Mouse (Mus musculus) forebrain, embryonic 10.5 days (tissue): ENCODE measurements around the gene Trip10. TPM values are rescaled to one million over a fixed set of nuclear protein-coding genes. Genes with fewer than 3 reads are reported as not detected.
A peak's percentile ranks its signal among the peaks of the same experiment; 100 is the strongest.
"Not testable (repeated sequence)": the region's sequence is repeated elsewhere in the genome, so short reads cannot be mapped to it uniquely, and the experiment has no call there.

Experiments used
- DNase-seq: peaks from one replicate; pipeline ENCODE4 v3.0.0-alpha.2; 2017; ENCODE audit warnings: low spot score; ENCODE audit errors: extremely low spot score
- H3K27ac ChIP-seq: fragments of 300-500 bp; sonication (generic); 2 replicates; pipeline ENCODE4 v1.5.1; 2016; ENCODE audit warnings: mild to moderate bottlenecking
- H3K27me3 ChIP-seq: fragments of 300-500 bp; sonication (generic); 2 replicates; pipeline ENCODE4 v1.6.1; 2016; ENCODE audit warnings: mild to moderate bottlenecking; ENCODE audit not compliant: poor library complexity, severe bottlenecking
- H3K36me3 ChIP-seq: fragments of 300-500 bp; sonication (generic); replicated peaks from 2 replicates; pipeline ENCODE4 v1.6.1; 2016; ENCODE audit warnings: mild to moderate bottlenecking, moderate library complexity
- H3K4me1 ChIP-seq: fragments of 300-500 bp; sonication (generic); 2 replicates; pipeline ENCODE4 v1.6.1; 2016
- H3K4me3 ChIP-seq: fragments of 300-500 bp; sonication (generic); 2 replicates; pipeline ENCODE4 v1.5.1; 2016; ENCODE audit warnings: mild to moderate bottlenecking, moderate library complexity
- H3K9me3 ChIP-seq: fragments of 300-500 bp; sonication (generic); 2 replicates; pipeline ENCODE4 v1.6.1; 2016; ENCODE audit warnings: mild to moderate bottlenecking, moderate library complexity
- WGBS: fragments of 180-500 bp; shearing (Covaris S2); methylation state at CpG from one replicate; pipeline ENCODE4 v1.1.7; 2016; 5-methylcytosine and 5-hydroxymethylcytosine counted together
- polyA plus RNA-seq: library from polyadenylated mRNA; unstranded; fragments of >200 nt; fragmentation: Nextera tagmentation; extraction: Ambion mirVana; gene quantifications from 2 replicates; pipeline ENCODE4 v1.2.1, GENCODE M21; 2016

Trip10 gene
- polyA plus RNA-seq, 1 experiment from 2014 or later: 43.8 TPM

DNA sequence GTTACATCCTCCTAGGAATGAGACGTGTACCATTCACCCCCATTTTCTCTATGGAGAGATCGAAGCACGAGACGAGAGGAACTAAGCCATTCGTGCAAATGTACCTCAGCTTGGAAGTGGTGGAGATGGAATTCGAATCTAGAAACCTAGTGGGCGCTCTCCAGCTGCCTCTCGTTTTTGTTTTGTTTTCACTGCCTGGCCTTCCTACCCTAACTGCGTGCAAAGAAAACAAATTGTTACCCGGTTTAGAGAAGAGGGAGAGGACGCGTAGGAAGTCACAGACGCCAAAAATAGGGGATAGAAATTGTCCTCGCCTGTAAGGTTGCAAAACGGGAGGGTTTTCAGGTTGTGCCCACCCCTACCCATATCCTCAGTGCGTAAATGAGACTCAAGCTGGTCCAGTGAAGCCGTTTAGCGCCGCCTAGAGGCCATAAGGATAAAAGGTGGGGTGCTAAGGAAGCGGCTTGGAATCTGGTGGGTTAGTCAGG lies 27.4 kb downstream of the Trip10 start:
- H3K27me3 ChIP-seq: peaks cover 65% of the 10 kb centered on the region
- no peaks in the 10 kb centered on the region for H3K36me3 ChIP-seq
- peak; percentile 76 for DNase-seq
- peak overlapping the region; percentile 66; the same call in 1 of the 2 replicates for H3K27ac ChIP-seq
- WGBS: under 1% methylated on average over 20 of the region's 20 CpGs
- H3K4me3 ChIP-seq: peak overlapping the region; percentile 54
- peaks cover 23% of the 10 kb centered on the region for H3K4me1 ChIP-seq
- H3K9me3 ChIP-seq: no peaks in the 10 kb centered on the region

DNA sequence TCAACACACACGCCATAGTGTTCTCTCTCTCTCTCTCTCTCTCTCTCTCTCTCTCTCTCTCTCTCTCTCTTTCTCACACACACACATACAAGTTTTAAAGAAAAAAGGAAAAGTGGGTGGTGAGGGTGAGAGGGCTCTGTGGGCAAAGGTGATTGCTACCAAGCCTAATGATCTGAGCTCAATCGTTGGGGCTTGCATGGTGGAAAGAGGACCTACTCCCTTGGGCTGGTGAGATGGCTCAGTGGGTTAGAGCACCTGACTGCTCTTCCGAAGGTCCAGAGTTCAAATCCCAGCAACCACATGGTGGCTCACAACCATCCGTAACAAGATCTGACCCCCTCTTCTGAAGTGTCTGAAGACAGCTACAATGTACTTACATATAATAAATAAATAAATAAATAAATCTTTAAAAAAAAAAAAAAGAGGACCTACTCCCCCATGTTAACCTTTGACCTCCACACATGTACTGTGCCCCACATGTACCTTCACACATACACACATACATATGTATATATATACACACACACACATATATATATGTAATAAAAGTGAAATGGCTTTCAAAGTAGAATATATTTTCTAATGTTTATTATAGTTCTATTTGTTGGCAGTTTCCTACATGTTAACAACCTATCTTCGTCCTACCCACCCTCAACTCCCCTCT lies 28.5 kb downstream of the Trip10 start:
- H3K4me1 ChIP-seq: peaks cover 23% of the 10 kb centered on the region
- H3K9me3 ChIP-seq, DNase-seq, H3K27ac ChIP-seq, H3K4me3 ChIP-seq, H3K36me3 ChIP-seq: not testable (repeated sequence)
- WGBS: 78% methylated on average over 4 of the region's 5 CpGs
- H3K27me3 ChIP-seq: peaks cover 57% of the 10 kb centered on the region

DNA sequence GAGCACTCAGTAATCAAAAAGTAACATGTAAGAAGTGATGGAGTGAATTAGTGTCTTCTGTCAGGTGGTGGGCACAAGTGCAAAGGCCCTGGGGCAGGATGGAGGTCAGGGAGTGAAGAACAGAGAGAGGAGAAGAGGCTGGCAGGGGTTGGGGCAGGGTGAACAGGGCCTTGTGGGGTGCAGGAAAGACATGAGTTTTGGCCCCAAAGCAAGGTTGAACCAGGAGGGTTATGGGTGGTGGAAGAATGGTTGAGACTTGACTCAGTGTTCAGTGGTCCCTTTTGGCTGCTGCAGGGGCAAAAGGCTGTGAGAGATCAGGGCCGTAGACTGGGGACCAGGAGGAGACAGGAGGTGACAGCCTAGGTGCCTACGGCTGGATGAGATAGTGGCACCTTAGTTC lies 29.3 kb downstream of the Trip10 start:
- no peak overlapping the region for H3K4me3 ChIP-seq
- no peak for DNase-seq
- H3K4me1 ChIP-seq: peaks cover 23% of the 10 kb centered on the region
- H3K27me3 ChIP-seq: peaks cover 49% of the 10 kb centered on the region
- H3K36me3 ChIP-seq: no peaks in the 10 kb centered on the region
- H3K27ac ChIP-seq: no peak overlapping the region
- no peaks in the 10 kb centered on the region for H3K9me3 ChIP-seq
- 91% methylated on average over 2 of the region's 2 CpGs for WGBS

DNA sequence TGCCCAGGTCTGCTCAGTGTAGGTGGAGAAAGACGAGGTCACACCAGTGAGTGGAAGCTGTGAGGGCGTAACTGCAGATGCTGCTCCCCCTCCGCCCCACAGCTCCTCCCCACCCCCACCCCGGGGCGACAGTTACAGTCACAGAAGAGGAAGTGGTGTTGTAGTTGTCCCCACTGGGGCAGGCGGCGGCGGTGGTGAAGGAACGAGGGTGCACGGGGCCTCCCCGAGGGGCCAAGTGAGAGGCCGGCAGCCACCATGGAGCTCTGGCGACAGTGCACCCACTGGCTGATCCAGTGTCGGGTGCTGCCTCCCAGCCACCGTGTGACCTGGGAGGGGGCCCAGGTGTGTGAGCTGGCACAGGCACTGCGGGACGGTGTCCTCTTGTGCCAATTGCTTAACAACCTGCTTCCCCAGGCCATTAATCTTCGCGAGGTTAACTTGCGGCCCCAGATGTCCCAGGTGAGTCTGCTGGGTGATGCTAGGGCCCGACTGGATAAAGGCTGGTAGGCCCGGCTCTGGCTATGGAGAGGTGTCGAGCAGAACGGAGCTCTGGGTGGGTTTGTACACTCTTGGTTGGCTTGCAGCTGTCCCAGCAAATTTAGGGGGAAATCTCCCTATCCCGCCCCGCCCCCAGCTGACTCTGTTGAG lies 29.8 kb downstream of the Trip10 start, which contains the start of gene Vav1:
Gene Vav1 (plus strand): TSS at position 158 of the 648 bp plus-strand sequence.
- DNase-seq: no peak
- Histone ChIP-seq H3K9me3 (no peaks in the 10 kb centered on the region), H3K4me1 (peaks cover 23% of the 10 kb centered on the region), H3K36me3 (no peaks in the 10 kb centered on the region), H3K27ac (no peak within 1 kb of the TSS), H3K4me3 (no peak within 1 kb of the TSS), H3K27me3 (peaks cover 43% of the 10 kb centered on the region)
- 70% methylated on average over 26 of the region's 26 CpGs for WGBS

DNA sequence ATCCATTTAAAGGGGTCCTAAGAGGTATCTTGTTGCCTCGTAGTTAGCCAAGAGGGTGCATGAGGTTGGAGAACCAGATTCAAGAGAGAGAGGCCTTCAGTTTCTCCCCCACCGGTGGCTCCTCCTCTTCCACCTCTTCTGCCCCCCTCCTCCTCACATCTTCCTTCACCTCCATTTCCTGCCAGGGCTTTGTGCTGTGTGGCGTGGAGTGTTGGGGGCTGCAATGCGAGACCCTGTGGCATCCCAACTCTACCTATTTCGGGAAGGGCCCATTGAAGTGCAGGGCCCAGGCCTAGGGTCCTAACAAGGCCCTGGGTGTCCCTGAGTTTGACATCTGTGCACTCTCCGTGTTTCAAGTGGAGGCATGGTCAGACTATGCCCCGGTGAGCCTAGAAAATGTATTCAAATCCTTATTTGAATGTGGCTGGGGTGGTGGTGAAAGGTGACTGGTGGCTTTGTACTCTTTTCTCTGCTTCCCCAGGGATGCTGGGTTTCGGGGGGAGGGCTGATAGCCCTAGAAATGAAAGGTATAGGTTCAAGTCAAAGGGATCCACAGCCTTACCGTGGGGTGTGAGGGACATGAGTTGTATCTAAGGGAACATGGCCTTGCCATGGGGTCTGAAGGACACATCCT lies 30.5 kb downstream of the Trip10 start:
- Histone ChIP-seq H3K9me3 (no peaks in the 10 kb centered on the region), H3K36me3 (no peaks in the 10 kb centered on the region), H3K27ac (no peak overlapping the region), H3K27me3 (peaks cover 37% of the 10 kb centered on the region), H3K4me1 (peaks cover 22% of the 10 kb centered on the region), H3K4me3 (no peak overlapping the region)
- no peak for DNase-seq
- WGBS: 57% methylated on average over 9 of the region's 9 CpGs

DNA sequence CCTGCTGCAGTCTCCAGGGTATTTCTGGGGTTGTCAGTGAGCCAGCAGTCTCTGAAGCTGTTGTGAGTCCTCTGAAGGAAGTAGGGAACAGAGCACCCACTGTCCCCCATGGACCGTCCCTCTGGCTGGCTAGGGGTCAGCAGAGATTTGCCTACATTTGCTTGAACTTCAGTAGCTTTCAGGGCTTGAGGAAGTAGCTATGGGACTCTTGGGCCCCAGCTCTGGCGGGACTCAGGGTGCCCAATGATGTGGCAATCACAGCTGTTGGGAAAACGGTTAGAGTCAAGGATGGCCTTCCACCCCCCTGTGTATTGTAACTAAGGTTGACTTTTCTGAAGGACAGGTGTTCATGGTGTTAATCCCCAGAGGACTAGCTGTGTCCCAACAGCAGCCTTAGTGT lies 31.2 kb downstream of the Trip10 start:
- Histone ChIP-seq H3K4me1 (peaks cover 15% of the 10 kb centered on the region), H3K36me3 (no peaks in the 10 kb centered on the region)

DNA sequence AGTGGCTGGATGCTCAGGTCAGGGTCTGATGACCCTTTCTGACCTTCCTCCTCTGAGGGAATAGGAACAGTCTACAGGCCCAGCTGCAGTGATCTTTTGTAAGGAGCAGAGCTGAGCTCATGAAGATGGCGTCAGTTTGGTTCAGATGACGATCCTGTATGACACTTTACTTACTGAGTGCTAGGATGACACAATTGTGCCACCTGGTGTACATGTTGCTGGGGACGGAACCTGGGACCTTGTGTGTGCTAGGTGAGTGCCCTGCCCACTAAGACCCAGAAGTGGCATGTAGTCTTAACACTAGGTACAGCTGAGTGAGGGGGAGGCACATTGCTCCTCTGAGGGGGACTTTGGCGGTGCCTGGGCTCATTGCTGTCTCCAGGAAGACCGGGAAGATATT lies 34.7 kb downstream of the Trip10 start:
- H3K4me1 ChIP-seq: no peaks in the 10 kb centered on the region
- H3K27me3 ChIP-seq: peaks cover 10% of the 10 kb centered on the region
- no peak overlapping the region for H3K27ac ChIP-seq
- H3K9me3 ChIP-seq: no peaks in the 10 kb centered on the region
- DNase-seq: no peak
- H3K4me3 ChIP-seq: no peak overlapping the region
- WGBS: 84% methylated on average over 5 of the region's 5 CpGs
- H3K36me3 ChIP-seq: no peaks in the 10 kb centered on the region

More for the DNA sequence above, 31.2 kb downstream of the Trip10 start:
- DNase-seq: no peak
- Histone ChIP-seq H3K9me3 (no peaks in the 10 kb centered on the region), H3K4me3 (no peak overlapping the region), H3K27me3 (peaks cover 30% of the 10 kb centered on the region), H3K27ac (no peak overlapping the region)
- WGBS: 87% methylated on average over 3 of the region's 3 CpGs

DNA sequence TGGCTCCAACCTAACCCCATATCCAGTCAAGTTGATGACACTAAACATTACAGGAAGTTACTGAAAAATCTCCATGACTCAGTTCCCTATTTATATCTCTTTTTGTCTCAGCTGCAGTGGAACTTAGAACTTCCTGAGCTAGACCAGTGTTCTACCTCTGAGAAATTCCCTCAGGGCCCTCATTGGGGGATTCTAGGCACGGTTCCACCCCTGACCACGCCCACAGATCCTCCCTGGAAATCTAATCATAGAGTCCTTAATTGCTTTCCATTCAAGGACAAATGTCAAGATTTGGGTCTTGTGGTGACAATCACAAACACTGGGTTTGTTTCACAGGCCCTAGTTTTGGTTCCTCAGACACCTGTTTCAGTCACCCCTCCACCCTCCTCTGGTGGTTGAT lies 35.8 kb downstream of the Trip10 start:
- H3K4me1 ChIP-seq: no peaks in the 10 kb centered on the region
- no peak overlapping the region for H3K4me3 ChIP-seq
- no peak for DNase-seq
- H3K27ac ChIP-seq: no peak overlapping the region
- no peaks in the 10 kb centered on the region for H3K36me3 ChIP-seq
- H3K27me3 ChIP-seq: no peaks in the 10 kb centered on the region
- no peaks in the 10 kb centered on the region; the same call in 1 of the 2 replicates for H3K9me3 ChIP-seq
- WGBS: 83% methylated on average over 2 of the region's 2 CpGs

DNA sequence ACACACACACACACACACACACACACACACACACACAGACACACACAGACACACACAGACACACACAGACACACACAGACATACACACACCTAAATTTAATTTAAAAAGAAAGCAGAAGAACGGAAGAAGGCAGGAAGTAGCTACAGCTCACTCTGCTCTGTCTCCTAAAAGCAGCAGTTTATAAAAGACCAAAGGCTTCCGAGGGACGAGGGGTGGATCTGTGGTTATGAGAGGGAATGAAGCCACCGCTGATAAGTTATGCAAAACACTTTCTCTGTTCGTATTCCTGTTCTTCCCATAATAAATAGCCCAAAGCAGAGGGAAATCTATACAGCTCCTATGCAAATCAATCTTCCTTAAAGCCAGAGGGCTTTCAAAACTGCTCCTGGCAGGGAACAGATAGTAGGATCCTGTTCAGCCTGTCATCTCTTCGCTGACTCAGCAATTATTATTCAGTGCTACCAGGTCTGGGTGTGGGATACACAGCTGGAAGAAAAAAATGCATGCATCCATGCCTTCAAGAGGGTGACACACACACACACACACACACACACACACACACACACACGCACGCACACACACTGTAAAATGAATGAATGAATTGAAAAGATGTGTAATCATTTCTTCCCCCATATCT lies 37.6 kb downstream of the Trip10 start:
- Histone ChIP-seq H3K4me1 (no peaks in the 10 kb centered on the region), H3K27me3 (no peaks in the 10 kb centered on the region), H3K9me3 (no peaks in the 10 kb centered on the region; the same call in 1 of the 2 replicates), H3K36me3 (no peaks in the 10 kb centered on the region), H3K4me3 (no peak overlapping the region), H3K27ac (no peak overlapping the region)
- no peak for DNase-seq
- 83% methylated on average over 8 of the region's 8 CpGs for WGBS

DNA sequence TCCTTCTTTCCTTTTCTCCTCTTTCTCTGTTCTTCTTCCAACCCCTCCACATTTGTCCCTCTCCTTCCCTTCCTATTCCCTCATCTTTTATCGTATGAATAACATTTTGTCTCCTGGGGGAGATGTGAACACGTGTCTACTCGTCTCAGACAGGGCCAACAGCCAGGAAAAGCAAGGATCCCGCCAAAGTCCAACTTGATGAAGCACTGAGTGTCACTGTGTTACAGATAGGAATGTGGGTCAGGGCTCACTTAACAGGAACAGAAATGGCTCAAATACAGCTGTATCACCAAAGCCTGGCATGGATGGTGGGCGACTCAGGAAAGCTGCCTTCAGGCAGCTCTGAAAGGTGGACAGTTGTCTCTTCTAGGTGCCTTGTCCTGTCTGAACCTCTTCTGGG lies 40.0 kb downstream of the Trip10 start:
- Histone ChIP-seq H3K9me3 (no peaks in the 10 kb centered on the region; the same call in 1 of the 2 replicates), H3K36me3 (no peaks in the 10 kb centered on the region), H3K4me1 (no peaks in the 10 kb centered on the region), H3K27me3 (no peaks in the 10 kb centered on the region), H3K27ac (no peak overlapping the region), H3K4me3 (no peak overlapping the region)
- WGBS: 94% methylated on average over 5 of the region's 5 CpGs
- no peak for DNase-seq

DNA sequence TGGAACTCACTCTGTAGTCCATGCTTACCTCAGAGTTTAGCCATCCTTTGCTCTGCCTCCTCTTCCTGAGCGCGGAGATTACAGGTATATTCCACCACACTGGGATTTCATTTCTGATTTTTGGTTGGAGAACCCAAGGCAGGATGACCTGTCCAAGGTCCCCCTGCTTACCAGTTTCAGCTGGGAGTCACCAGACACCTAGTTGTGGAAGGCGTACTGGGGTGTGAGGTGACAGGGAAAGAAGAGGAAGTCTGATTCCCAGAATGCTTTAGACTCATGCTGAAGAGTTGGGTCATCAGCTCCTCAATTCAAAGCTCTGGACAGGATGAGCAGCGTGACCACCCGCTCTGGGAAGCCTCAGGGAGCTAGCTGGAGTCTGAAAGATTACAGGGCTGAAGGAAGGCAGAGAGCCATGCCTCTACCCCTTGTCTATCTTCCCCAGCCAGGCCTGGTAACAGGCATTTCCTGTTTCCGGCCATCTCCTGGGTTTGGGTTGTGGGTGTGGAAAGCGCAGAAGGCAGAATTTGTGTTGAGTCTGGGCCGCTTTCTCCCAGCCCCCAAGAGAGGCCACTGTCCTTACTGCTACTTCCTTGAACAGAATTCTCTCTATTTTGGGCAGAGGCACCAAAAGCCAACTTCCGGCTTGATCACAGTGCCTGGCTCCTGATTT lies 40.9 kb downstream of the Trip10 start:
- WGBS: 88% methylated on average over 9 of the region's 9 CpGs
- Histone ChIP-seq H3K4me3 (no peak overlapping the region), H3K36me3 (no peaks in the 10 kb centered on the region), H3K9me3 (no peaks in the 10 kb centered on the region; the same call in 1 of the 2 replicates), H3K27me3 (no peaks in the 10 kb centered on the region), H3K4me1 (no peaks in the 10 kb centered on the region), H3K27ac (no peak overlapping the region)
- DNase-seq: no peak

DNA sequence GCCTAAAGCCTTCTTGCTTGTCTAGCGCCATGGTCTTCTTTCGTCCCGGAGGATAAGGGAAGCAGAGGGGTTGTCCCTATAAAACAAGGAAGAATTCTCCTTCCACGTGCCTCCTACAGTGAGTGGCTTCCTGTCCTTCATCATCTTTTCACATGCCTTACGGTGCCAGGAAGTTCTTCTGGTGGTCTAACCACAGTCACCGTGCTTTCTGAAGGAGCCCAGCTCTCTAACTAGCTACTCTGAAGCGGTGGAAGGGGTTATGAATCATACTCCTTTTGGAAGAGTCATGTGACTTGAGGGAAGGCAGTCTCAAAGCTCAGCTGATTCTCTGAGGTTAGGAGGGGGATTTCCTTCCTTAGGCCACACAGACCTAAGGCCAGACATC lies 41.4 kb downstream of the Trip10 start:
- no peaks in the 10 kb centered on the region; the same call in 1 of the 2 replicates for H3K9me3 ChIP-seq
- no peak overlapping the region for H3K27ac ChIP-seq
- WGBS: 84% methylated on average over 7 of the region's 7 CpGs
- no peak for DNase-seq
- H3K27me3 ChIP-seq: no peaks in the 10 kb centered on the region
- H3K4me3 ChIP-seq: no peak overlapping the region
- no peaks in the 10 kb centered on the region for H3K36me3 ChIP-seq
- H3K4me1 ChIP-seq: no peaks in the 10 kb centered on the region
